Mouse (Mus musculus) midbrain, postnatal 0 days (tissue): ENCODE results near the gene Cuta. TPM values are rescaled to one million over a fixed set of nuclear protein-coding genes. Genes with fewer than 3 reads are reported as not detected.
"Not testable (repeated sequence)": the region's sequence is repeated elsewhere in the genome, so short reads cannot be mapped to it uniquely, and the experiment has no call there.

ENCODE experiments used
- ATAC-seq: fragments of 200-750 bp; cut with Nextera tagmentation; 2 replicates; pipeline ENCODE4 v1.8.0; 2017; ENCODE audit warnings: moderate number of reproducible peaks, mild to moderate bottlenecking, moderate TSS enrichment, moderate library complexity; ENCODE audit not compliant: low FRiP score
- DNase-seq: peaks from one replicate; pipeline ENCODE4 v3.0.0-alpha.2; 2015; ENCODE audit warnings: low spot score
- H3K27ac ChIP-seq: fragments of 300-500 bp; sonication (generic); 2 replicates; pipeline ENCODE4 v1.5.1; 2014; ENCODE audit warnings: low read depth, mild to moderate bottlenecking, low read length, mixed read lengths
- H3K27me3 ChIP-seq: fragments of 300-500 bp; sonication (generic); 2 replicates; pipeline ENCODE4 v1.6.1; 2014; ENCODE audit warnings: low read length, control low read depth, mixed read lengths; ENCODE audit not compliant: insufficient read depth
- H3K36me3 ChIP-seq: fragments of 300-500 bp; sonication (generic); 2 replicates; pipeline ENCODE4 v1.6.1; 2014; ENCODE audit warnings: low read length, control low read depth, mixed read lengths; ENCODE audit not compliant: insufficient read depth
- H3K4me1 ChIP-seq: fragments of 300-500 bp; sonication (generic); 2 replicates; pipeline ENCODE4 v1.6.1; 2014; ENCODE audit warnings: mild to moderate bottlenecking, control low read depth, antibody characterized with exemption, low read length, mixed read lengths; ENCODE audit not compliant: insufficient read depth
- H3K4me2 ChIP-seq: fragments of 300-500 bp; sonication (generic); 2 replicates; pipeline ENCODE4 v1.6.1; 2014; ENCODE audit warnings: low read depth, mild to moderate bottlenecking, low read length, mixed read lengths; ENCODE audit not compliant: poor library complexity, severe bottlenecking
- H3K4me3 ChIP-seq: fragments of 300-500 bp; sonication (generic); 2 replicates; pipeline ENCODE4 v1.5.1; 2014; ENCODE audit warnings: low read depth, mild to moderate bottlenecking, low read length, moderate library complexity
- H3K9ac ChIP-seq: fragments of 300-500 bp; sonication (generic); replicated peaks from 2 replicates; pipeline ENCODE4 v1.6.1; 2014; ENCODE audit warnings: mild to moderate bottlenecking, low read length, moderate library complexity, mixed read lengths; ENCODE audit not compliant: poor library complexity, severe bottlenecking
- H3K9me3 ChIP-seq: fragments of 300-500 bp; sonication (generic); 2 replicates; pipeline ENCODE4 v1.6.1; 2016; ENCODE audit warnings: low read length, control low read depth
- CTCF ChIP-seq: IDR thresholded peaks from 2 replicates; pipeline ENCODE4 v1.5.1; 2016; ENCODE audit warnings: antibody characterized with exemption, mild to moderate bottlenecking
- WGBS: fragments of 180-500 bp; shearing (Covaris S2); extraction: QIAGEN DNeasy Blood & Tissue Kit; methylation state at CpG from one replicate; pipeline ENCODE4 v1.1.7; 2014; 5-methylcytosine and 5-hydroxymethylcytosine counted together
- polyA plus RNA-seq: library from polyadenylated mRNA; unstranded; fragments of >200 nt; fragmentation: Nextera tagmentation; extraction: Ambion mirVana; gene quantifications from 2 replicates; pipeline ENCODE4 v1.2.1, GENCODE M21; 2015
- total RNA-seq: library from RNA; depleted of rRNA; stranded (reverse); fragments of >200 nt; gene quantifications from 2 replicates; pipeline ENCODE4 v1.2.3, GENCODE M21; 2014

Cuta gene
- total and polyA plus RNA-seq, 2 experiments from 2014 or later = 55.6 to 143 TPM

DNA sequence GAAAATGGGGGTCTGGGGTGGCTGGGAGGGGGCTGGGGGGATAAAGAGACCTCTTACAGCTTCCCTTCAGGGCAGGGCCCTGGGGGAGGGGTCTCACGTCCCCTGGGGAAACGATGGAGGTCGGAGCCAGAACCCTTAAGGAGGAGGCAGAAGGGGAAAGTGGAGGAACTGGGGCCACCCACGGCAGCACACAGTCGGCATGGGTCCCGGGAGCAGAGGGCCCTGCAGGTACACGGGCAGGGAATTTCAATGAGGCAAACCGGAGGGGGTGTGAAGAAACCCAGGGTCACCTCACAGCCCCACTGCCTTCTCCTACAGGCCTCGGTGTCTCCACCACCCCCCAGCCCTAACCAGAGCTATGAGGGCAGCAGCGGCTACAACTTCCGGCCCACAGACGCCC lies 2.9 kb downstream of the Cuta start:
- H3K4me1 ChIP-seq = peaks cover 16% of the 10 kb centered on the region; the same call in 1 of the 2 replicates
- no peak for TF ChIP-seq CTCF
- H3K9ac ChIP-seq = no peak overlapping the region
- H3K36me3 ChIP-seq = peaks cover 19% of the 10 kb centered on the region
- H3K27me3 ChIP-seq = no peaks in the 10 kb centered on the region
- 84% methylated on average over 12 of the region's 12 CpGs for WGBS
- DNase-seq (no peak), ATAC-seq (no peak)
- no peaks in the 10 kb centered on the region for H3K9me3 ChIP-seq
- no peak overlapping the region for H3K4me3 ChIP-seq
- H3K4me2 ChIP-seq = no peak overlapping the region
- H3K27ac ChIP-seq = no peak overlapping the region

DNA sequence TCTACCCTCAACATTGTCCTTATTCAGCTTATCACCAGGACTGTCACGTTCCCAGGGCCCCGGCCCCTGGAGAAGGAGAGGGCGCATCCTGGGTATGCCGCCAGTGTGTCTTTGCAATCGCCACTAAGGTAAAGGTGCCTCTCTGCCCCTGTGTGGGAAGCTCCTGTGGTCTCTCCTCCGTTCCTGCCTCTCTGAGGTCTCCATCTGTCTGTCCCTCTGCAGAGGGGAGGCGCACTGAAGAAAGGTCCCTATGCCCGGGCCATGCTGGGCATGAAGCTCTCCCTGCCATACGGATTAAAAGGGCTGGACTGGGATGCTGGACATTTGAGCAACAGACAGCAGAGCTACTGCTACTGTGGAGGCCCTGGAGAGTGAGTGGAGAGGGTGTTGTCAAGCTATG lies 4.3 kb downstream of the Cuta start:
- H3K9me3 ChIP-seq = no peaks in the 10 kb centered on the region
- no peak overlapping the region for H3K9ac ChIP-seq
- H3K4me1 ChIP-seq = peaks cover 9% of the 10 kb centered on the region; the same call in 1 of the 2 replicates

DNA sequence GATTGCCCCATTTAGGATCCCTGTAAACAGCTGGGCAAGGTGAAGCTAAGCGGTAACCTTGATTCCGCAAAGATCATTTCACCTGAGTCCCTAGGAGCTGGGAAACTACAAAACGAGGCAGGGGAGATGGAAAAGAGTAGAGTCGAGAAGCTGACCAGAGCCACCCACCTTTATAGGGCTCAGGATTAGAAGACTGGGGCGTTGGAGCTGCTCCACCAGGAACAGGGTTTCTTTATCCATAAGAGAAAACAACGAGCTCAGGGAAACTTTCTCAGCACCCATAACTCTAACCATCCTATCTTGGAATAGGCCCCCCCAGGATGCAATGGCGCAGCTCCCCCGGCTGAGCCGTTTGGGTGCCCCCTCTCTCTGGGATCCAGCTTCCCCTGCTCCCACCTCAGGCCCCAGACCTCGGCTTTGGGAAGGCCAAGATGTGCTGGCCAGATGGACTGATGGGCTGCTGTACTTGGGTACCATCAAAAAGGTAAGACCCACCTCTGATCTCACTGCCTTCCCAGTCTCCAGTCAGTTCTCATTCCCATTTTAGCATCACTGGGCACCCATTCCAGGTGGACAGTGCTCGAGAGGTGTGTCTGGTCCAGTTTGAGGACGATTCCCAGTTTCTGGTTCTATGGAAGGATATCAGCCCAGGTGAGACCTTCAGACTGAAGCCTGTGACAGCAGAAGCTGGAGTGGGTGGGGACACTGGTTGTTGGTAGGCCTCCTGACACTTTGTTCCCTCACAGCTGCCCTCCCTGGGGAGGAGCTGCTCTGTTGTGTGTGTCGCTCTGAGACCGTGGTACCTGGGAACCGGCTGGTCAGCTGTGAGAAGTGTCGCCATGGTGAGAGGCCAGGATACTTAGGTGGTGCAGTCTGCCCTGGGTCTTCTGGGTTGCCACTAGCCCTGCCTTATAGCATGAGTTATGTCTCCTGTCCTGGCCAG lies 5.2 kb downstream of the Cuta start:
- H3K4me3 ChIP-seq = peak overlapping the region; percentile 86
- H3K4me1 ChIP-seq = peaks cover 7% of the 10 kb centered on the region; the same call in 1 of the 2 replicates
- H3K27ac ChIP-seq = no peak overlapping the region
- no peak for TF ChIP-seq CTCF
- no peaks in the 10 kb centered on the region for H3K27me3 ChIP-seq
- 82% methylated on average over 16 of the region's 16 CpGs for WGBS
- DNase-seq (no peak), ATAC-seq (no peak)
- peaks cover 19% of the 10 kb centered on the region for H3K36me3 ChIP-seq
- peak overlapping the region; percentile 89 for H3K4me2 ChIP-seq
- no peaks in the 10 kb centered on the region for H3K9me3 ChIP-seq
- H3K9ac ChIP-seq = peak overlapping the region; percentile 91

More for the DNA sequence above, 4.3 kb downstream of the Cuta start:
- Histone ChIP-seq H3K27ac (no peak overlapping the region), H3K27me3 (no peaks in the 10 kb centered on the region), H3K36me3 (peaks cover 19% of the 10 kb centered on the region), H3K4me3 (no peak overlapping the region), H3K4me2 (no peak overlapping the region)
- 95% methylated on average over 9 of the region's 9 CpGs for WGBS
- DNase-seq (no peak), ATAC-seq (no peak)
- no peak for TF ChIP-seq CTCF

DNA sequence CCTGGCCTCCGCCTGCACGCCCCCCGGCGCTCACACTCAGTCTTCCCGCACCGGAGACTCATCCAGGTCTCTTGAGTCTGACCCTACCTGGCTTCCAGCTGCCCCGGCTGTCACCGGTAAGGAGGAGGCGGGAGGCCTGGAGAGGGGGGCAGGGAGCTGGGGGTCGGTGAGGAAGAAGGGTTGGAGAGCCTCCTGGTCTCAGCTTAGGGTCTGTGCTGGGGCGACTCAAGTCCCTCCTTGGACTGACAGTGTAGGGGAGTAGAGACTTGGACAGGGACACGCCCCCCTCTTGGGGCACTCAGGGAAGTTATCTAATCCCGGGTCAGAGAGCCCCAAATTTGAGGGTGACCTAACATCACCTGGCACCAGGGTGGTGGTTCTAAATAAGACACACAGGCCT lies 6.0 kb downstream of the Cuta start:
- H3K4me1 ChIP-seq = peaks cover 4% of the 10 kb centered on the region; the same call in 1 of the 2 replicates
- H3K27me3 ChIP-seq = no peaks in the 10 kb centered on the region
- H3K4me3 ChIP-seq = peak overlapping the region; percentile 86
- no peaks in the 10 kb centered on the region for H3K9me3 ChIP-seq
- H3K4me2 ChIP-seq = peak overlapping the region; percentile 89
- 8% methylated on average over 13 of the region's 13 CpGs for WGBS
- H3K27ac ChIP-seq = peak overlapping the region; percentile 89
- ATAC-seq (peak; percentile 18; the same call in 1 of the 2 replicates), DNase-seq (no peak)
- peak overlapping the region; percentile 91 for H3K9ac ChIP-seq
- peaks cover 19% of the 10 kb centered on the region for H3K36me3 ChIP-seq
- no peak for TF ChIP-seq CTCF

DNA sequence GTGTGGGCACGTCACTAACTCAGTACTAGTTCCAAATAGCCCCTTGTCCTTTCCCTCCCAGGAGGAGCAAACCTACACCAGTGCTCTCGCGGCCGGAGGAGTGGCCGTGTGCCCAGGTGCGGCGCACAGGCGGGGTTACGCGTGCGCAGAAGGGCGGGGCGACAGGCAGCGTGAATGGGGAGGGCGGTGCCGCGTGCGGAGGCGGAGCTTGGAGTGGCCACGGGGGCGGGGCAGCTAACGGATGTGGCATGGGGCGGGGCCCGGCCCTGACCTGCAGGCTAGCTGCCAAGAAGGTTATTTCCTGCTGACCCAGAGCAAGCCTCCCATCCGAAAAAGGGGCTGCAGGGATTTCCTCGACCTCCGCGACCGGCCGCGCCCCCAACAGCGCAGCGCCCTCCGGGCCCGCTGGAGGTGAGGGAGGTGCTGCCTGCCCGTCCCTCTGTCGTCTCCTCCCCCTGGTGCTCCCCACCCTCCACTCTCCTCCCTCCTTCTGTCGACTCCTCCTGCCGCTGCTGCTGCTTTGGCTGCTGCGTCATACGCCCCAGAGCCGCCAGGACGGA lies 6.5 kb downstream of the Cuta start, which contains the start of gene Phf1:
Gene Phf1 (plus strand): TSS at position 214 of the 560 bp plus-strand sequence.
- no peaks in the 10 kb centered on the region; the same call in 1 of the 2 replicates for H3K4me1 ChIP-seq
- no peaks in the 10 kb centered on the region for H3K9me3 ChIP-seq
- 1% methylated on average over 36 of the region's 43 CpGs for WGBS
- no peaks in the 10 kb centered on the region for H3K27me3 ChIP-seq
- peak within 1 kb of the TSS; percentile 91 for H3K9ac ChIP-seq
- H3K36me3 ChIP-seq = peaks cover 19% of the 10 kb centered on the region
- peak within 1 kb of the TSS; percentile 86 for H3K4me3 ChIP-seq
- H3K4me2 ChIP-seq = peak within 1 kb of the TSS; percentile 89
- peak within 1 kb of the TSS; percentile 89 for H3K27ac ChIP-seq
- DNase-seq (peak; percentile 88), ATAC-seq (peak; percentile 76)
- TF ChIP-seq CTCF = no peak

DNA sequence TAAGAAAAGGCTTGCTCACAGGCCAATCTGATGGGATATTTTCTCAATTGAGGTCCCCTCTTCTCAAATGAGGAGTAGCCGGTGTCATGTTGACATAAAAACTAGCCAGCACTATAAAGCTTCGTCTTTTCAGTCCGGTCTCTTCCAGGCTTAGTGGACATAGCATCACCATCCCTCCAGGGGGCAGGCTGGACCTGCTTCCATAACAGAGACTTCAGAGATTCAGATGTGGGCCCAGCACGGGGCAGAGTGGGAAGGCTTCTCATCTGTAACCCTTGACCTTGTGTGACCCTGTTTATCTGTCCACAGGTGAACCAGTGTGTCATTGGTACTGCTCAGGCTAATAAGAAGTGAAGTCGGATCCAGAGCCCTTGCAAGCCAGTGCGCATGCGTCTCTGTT lies 7.6 kb downstream of the Cuta start:
- TF ChIP-seq CTCF = peak; percentile 63
- not testable (repeated sequence) for H3K9ac ChIP-seq, H3K9me3 ChIP-seq, ATAC-seq, H3K4me1 ChIP-seq, H3K4me3 ChIP-seq, H3K4me2 ChIP-seq, H3K27ac ChIP-seq, DNase-seq, H3K27me3 ChIP-seq
- peaks cover 17% of the 10 kb centered on the region for H3K36me3 ChIP-seq
- 70% methylated on average over 7 of the region's 7 CpGs for WGBS

DNA sequence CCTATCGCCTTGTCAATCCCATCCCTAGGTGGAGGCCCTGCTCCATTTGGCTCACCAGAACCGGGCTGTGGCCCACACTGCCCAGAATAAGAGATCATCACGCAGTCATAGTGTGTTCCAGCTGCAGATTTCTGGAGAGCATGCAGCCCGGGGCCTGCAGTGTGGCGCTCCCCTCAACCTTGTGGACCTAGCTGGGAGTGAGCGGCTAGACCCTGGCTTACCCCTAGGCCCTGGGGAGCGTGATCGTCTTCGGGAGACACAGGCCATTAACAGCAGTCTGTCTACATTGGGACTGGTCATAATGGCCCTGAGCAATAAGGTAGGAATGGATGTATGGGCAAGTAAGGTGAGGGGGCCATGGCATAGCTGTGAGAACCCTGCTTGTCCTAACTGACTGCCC lies 14.0 kb downstream of the Cuta start:
- not testable (repeated sequence) for H3K27me3 ChIP-seq, H3K4me1 ChIP-seq, H3K9ac ChIP-seq, DNase-seq, H3K4me3 ChIP-seq, H3K4me2 ChIP-seq, H3K36me3 ChIP-seq, H3K9me3 ChIP-seq, H3K27ac ChIP-seq, ATAC-seq
- WGBS = 96% methylated on average over 9 of the region's 9 CpGs

DNA sequence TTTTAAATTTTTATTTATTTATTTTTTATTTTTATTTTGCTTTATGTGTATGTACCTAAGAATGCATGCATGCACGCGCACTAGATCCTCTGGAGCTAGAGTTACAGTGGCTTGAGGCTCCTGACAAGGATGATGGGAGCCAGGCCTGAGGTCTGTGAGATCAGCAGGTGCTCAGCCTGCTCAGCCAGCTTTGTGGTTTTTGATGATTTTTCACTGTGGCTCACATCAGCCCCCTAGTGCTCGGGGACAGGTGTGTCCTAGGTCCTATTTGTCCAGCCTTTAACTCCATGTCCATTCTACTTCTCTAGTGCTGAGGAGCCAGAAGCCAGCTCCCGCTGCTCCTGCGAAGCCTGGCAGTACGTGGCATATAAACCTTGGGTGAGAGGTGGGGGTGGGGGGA lies 17.0 kb downstream of the Cuta start:
- not testable (repeated sequence) for H3K4me2 ChIP-seq, ATAC-seq
- 94% methylated on average over 5 of the region's 6 CpGs for WGBS

More for the DNA sequence above, 17.0 kb downstream of the Cuta start:
- H3K4me3 ChIP-seq, DNase-seq, H3K9me3 ChIP-seq, H3K36me3 ChIP-seq, H3K27me3 ChIP-seq, H3K9ac ChIP-seq, H3K4me1 ChIP-seq, H3K27ac ChIP-seq: not testable (repeated sequence)
